Mouse (Mus musculus) liver, embryonic 14.5 days (tissue): ENCODE results near the gene Klrb1c. TPM values are rescaled to one million over a fixed set of nuclear protein-coding genes. Genes with fewer than 3 reads are reported as not detected.

Experiments
- ATAC-seq: fragments of 200-750 bp; cut with Nextera tagmentation; 2 replicates; pipeline ENCODE4 v1.8.0; 2017; ENCODE audit warnings: moderate number of reproducible peaks, mild to moderate bottlenecking, moderate library complexity; ENCODE audit not compliant: insufficient read depth
- DNase-seq, 3 experiments: peaks; one replicate each; pipeline ENCODE4 v3.0.0-alpha.2; 2012 to 2013; ENCODE audit warnings: low read depth in 3 of 3, low spot score in 3 of 3
- H3K27ac ChIP-seq: fragments of 300-500 bp; sonication (generic); 2 replicates; pipeline ENCODE4 v1.5.1; 2014; ENCODE audit warnings: moderate library complexity, mild to moderate bottlenecking, control low read depth, inconsistent platforms
- H3K27me3 ChIP-seq: fragments of 300-500 bp; sonication (generic); 2 replicates; pipeline ENCODE4 v1.6.1; 2014; ENCODE audit warnings: mild to moderate bottlenecking, low read length, moderate library complexity; ENCODE audit not compliant: control insufficient read depth, insufficient read depth
- H3K36me3 ChIP-seq: fragments of 300-500 bp; sonication (generic); replicated peaks from 2 replicates; pipeline ENCODE4 v1.6.1; 2014; ENCODE audit warnings: low read depth; ENCODE audit not compliant: control insufficient read depth, insufficient read depth
- H3K4me1 ChIP-seq, 2 experiments: fragments of 200-500 bp in 1 of 2; fragments of 300-500 bp in 1 of 2; sonication (generic) in 1 of 2; replicated peaks; 2 replicates each; pipeline ENCODE4 v1.6.1; 2012 to 2014; ENCODE audit warnings: antibody characterized with exemption in 1 of 2, inconsistent platforms in 1 of 2, low read length in 1 of 2; ENCODE audit not compliant: control insufficient read depth in 2 of 2, insufficient read depth in 2 of 2
- H3K4me2 ChIP-seq: fragments of 300-500 bp; sonication (generic); 2 replicates; pipeline ENCODE4 v1.6.1; 2014; ENCODE audit warnings: low read depth, mild to moderate bottlenecking, control low read depth, moderate library complexity
- H3K4me3 ChIP-seq, 2 experiments: fragments of 200-500 bp in 1 of 2; fragments of 300-500 bp in 1 of 2; sonication (generic) in 1 of 2; 2 replicates each; pipeline ENCODE4 v1.5.1; 2012 to 2014; ENCODE audit warnings: low read depth in 2 of 2, low read length in 2 of 2, mild to moderate bottlenecking in 2 of 2, control low read depth in 1 of 2, inconsistent platforms in 1 of 2, moderate library complexity in 1 of 2; ENCODE audit not compliant: insufficient read depth in 1 of 2
- H3K9ac ChIP-seq: fragments of 300-500 bp; sonication (generic); replicated peaks from 2 replicates; pipeline ENCODE4 v1.6.1; 2014; ENCODE audit warnings: mild to moderate bottlenecking, control low read depth, moderate library complexity
- H3K9me3 ChIP-seq: fragments of 300-500 bp; sonication (generic); 2 replicates; pipeline ENCODE4 v1.6.1; 2016; ENCODE audit warnings: low read length, mixed read lengths; ENCODE audit not compliant: control insufficient read depth
- CTCF ChIP-seq: IDR thresholded peaks from 2 replicates; pipeline ENCODE4 v1.5.1; 2016; ENCODE audit warnings: antibody characterized with exemption, low read depth, control low read depth
- EP300 ChIP-seq: IDR thresholded peaks from 2 replicates; pipeline ENCODE4 v1.6.1; 2016; ENCODE audit warnings: antibody characterized with exemption, low read depth
- WGBS: fragments of 180-500 bp; shearing (Covaris S2); extraction: QIAGEN DNeasy Blood & Tissue Kit; methylation state at CpG from one replicate; pipeline ENCODE4 v1.1.7; 2014; ENCODE audit not compliant: insufficient replicate concordance; 5-methylcytosine and 5-hydroxymethylcytosine counted together
- polyA plus RNA-seq, 2 experiments: library from polyadenylated mRNA; depleted of rRNA in 1 of 2; stranded (reverse) in 1 of 2; unstranded in 1 of 2; fragments of >200 nt; fragmentation: Nextera tagmentation in 1 of 2; extraction: Ambion mirVana in 1 of 2; gene quantifications; 2 replicates each; pipeline versions ENCODE4 v1.2.1 to v1.2.3; 2012 to 2014

Gene Klrb1c
- 0.04 and 0.09 TPM in 2 replicates for polyA plus RNA-seq (2012; rRNA removed)
- polyA plus RNA-seq (2014; fragmentation: Nextera tagmentation; extraction: Ambion mirVana), result 0.09 and 0.25 TPM in 2 replicates

GRCm38 (mm10) chr6:128789115-128789514, at the start of gene Klrb1c:
Gene Klrb1c (minus strand): TSS chr6:128789215.
- Histone ChIP-seq H3K4me1 (peaks cover 0 to 7% of the 10 kb centered on the region in 2 experiments; a peak in 2 of 4 replicates), H3K9me3 (no peaks in the 10 kb centered on the region), H3K27ac (no peak within 1 kb of the TSS), H3K4me2 (no peak within 1 kb of the TSS), H3K27me3 (no peaks in the 10 kb centered on the region), H3K9ac (no peak within 1 kb of the TSS), H3K36me3 (no peaks in the 10 kb centered on the region), H3K4me3 (no peak within 1 kb of the TSS)
- no peak for TF ChIP-seq CTCF
- no peak for TF ChIP-seq EP300
- ATAC-seq (no peak), DNase-seq (no peak)
- WGBS, result 57% methylated on average over 2 of the region's 2 CpGs

- Histone ChIP-seq H3K27ac (no peak overlapping the region), H3K9ac (peak overlapping the region; percentile 55), H3K36me3 (no peaks in the 10 kb centered on the region), H3K4me2 (peak overlapping the region; percentile 88), H3K27me3 (no peaks in the 10 kb centered on the region), H3K4me1 (peaks cover 8 to 24% of the 10 kb centered on the region in 2 experiments), H3K4me3 (peak overlapping the region; percentile 64 to 69), H3K9me3 (no peaks in the 10 kb centered on the region)
- ATAC-seq (no peak), DNase-seq (no peak)
- no peak for TF ChIP-seq CTCF
- TF ChIP-seq EP300, result no peak
- WGBS, result 2% methylated on average over 14 of the region's 14 CpGs
Measured at GRCm38 (mm10) chr6:128837454-128838341, 48.7 kb upstream of the Klrb1c start.

GRCm38 (mm10) chr6:128836955-128837334, 47.9 kb upstream of the Klrb1c start:
- Histone ChIP-seq H3K9me3 (no peaks in the 10 kb centered on the region), H3K4me2 (peak overlapping the region; percentile 88), H3K4me3 (peak overlapping the region; percentile 64 to 69; a peak in 2 of 4 replicates), H3K36me3 (no peaks in the 10 kb centered on the region), H3K9ac (no peak overlapping the region), H3K27me3 (no peaks in the 10 kb centered on the region), H3K4me1 (peaks cover 8 to 21% of the 10 kb centered on the region in 2 experiments), H3K27ac (no peak overlapping the region)
- TF ChIP-seq CTCF (no peak), EP300 (no peak)
- no peak for ATAC-seq
- DNase-seq, result no peak
- 64% methylated on average over 6 of the region's 6 CpGs for WGBS

GRCm38 (mm10) chr6:128836191-128836954, 47.4 kb upstream of the Klrb1c start:
- Histone ChIP-seq H3K9ac (no peak overlapping the region), H3K4me2 (peak overlapping the region; percentile 11; the same call in 1 of the 2 replicates), H3K9me3 (no peaks in the 10 kb centered on the region), H3K27me3 (no peaks in the 10 kb centered on the region), H3K4me3 (no peak overlapping the region), H3K27ac (no peak overlapping the region), H3K36me3 (no peaks in the 10 kb centered on the region), H3K4me1 (peaks cover 8 to 16% of the 10 kb centered on the region in 2 experiments)
- no peak for TF ChIP-seq CTCF
- no peak for TF ChIP-seq EP300
- 28% methylated on average over 8 of the region's 8 CpGs for WGBS
- DNase-seq (no peak), ATAC-seq (no peak)

GRCm38 (mm10) chr6:128835571-128835970, 46.6 kb upstream of the Klrb1c start:
- TF ChIP-seq CTCF, result no peak
- no peak for TF ChIP-seq EP300
- no peak for ATAC-seq
- 36% methylated on average over 4 of the region's 4 CpGs for WGBS
- Histone ChIP-seq H3K27me3 (no peaks in the 10 kb centered on the region), H3K9me3 (no peaks in the 10 kb centered on the region), H3K27ac (no peak overlapping the region), H3K9ac (no peak overlapping the region), H3K36me3 (no peaks in the 10 kb centered on the region), H3K4me3 (no peak overlapping the region), H3K4me2 (no peak overlapping the region), H3K4me1 (peaks cover 8 to 16% of the 10 kb centered on the region in 2 experiments)
- no peak for DNase-seq
